Mouse (Mus musculus) v-Abl transformed pro-B cells (cell line): ENCODE measurements around the gene Calu.
"Not testable (repeated sequence)": the region's sequence is repeated elsewhere in the genome, so short reads cannot be mapped to it uniquely, and the experiment has no call there.

Experiments
- in situ Hi-C, 2 experiments: fragments of 400-800 bp; cut with MboI; formaldehyde crosslinking; loops; one replicate each; pipeline ENCODE4 v1.15.1; 2025; ENCODE audit not compliant: unreplicated experiment in 2 of 2

The Calu gene

GRCm38 (mm10) chr6:29362246-29363128, 14.6 kb downstream of the Calu start:
- in situ Hi-C loops: no loop called here

DNA sequence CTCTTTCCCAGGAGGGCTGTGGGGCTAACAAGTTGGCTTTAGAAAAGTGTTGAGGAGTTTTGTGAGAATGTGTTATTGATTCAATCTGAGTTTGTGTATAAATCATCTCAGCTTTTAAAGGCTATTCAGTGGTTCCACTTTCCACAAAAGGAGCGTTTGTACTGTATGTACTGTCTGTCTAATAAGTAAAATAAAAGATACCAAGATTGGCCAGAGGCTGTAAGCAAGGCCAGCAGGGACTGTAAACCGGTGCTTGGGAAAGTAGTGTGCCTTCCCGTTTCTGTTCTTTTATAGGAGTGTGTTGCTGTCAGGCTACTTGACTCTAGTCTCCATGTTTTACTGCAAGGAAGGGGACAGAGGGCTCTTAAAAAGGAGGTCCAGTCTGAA, 15.3 kb downstream of the Calu start:
- in situ Hi-C loops: no loop called here

- in situ Hi-C loops: no loop called here
These were observed 17.4 kb downstream of the Calu start for GRCm38 (mm10) chr6:29365277-29365676.

- in situ Hi-C loops: no loop called here
These were observed 29.5 kb downstream of the Calu start for GRCm38 (mm10) chr6:29377386-29377785.

GRCm38 (mm10) chr6:29378678-29379077, 30.8 kb downstream of the Calu start:
- in situ Hi-C loops: no loop called here

DNA sequence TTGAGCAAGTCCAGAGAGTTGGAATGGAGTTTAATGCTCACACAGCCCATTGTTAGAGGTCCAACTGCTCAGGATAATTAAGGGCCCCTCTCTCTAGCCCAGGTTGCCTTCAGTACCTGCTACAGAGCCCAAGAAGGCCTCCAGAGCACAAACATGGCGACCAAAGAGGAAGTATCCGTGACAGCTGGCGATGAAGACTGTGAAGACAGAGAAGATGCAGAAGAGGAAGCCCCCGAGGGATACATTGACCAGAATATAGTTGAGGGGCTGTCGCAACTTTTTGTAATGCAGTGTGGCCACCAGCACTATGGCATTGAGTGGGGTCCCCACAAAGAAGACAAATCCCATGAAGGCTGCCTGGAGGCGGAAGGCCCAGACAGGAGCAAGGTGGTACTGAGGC, 32.1 kb downstream of the Calu start:
- in situ Hi-C loops: no loop called here

GRCm38 (mm10) chr6:29382442-29382841, 34.6 kb downstream of the Calu start:
- in situ Hi-C loops: no loop called here

DNA sequence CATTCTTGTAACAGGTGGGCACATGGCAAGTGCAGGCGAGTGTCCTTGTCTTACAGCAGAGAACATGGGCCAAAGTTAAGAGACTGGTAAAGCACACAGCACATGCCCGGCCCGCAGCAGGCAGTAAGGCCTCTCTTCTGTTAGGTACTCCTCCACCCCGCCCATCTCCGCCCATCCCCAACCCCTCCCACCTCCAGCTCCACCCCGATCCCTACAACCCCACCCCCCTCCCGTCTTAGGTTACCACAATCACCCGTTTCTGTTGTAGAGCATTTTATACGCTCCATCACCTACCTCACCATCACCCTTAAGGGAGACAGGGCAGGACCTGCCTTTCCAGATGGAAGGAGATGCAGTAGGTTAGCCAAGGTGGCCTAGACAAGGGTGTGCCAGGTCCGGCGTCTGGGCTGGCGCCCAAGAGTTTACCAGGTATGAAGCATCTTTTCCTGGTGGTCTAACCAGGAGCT, 40.2 kb downstream of the Calu start, which contains the start of gene Opn1sw:
TSS of gene Opn1sw (minus strand) at position 417 of the 467 bp plus-strand sequence.
- in situ Hi-C loops: no loop called here

- in situ Hi-C loops: no loop called here
These were observed 40.8 kb downstream of the Calu start for GRCm38 (mm10) chr6:29388606-29389080.

- in situ Hi-C loops: no loop called here
These were observed 41.6 kb downstream of the Calu start for GRCm38 (mm10) chr6:29389425-29389824.

DNA sequence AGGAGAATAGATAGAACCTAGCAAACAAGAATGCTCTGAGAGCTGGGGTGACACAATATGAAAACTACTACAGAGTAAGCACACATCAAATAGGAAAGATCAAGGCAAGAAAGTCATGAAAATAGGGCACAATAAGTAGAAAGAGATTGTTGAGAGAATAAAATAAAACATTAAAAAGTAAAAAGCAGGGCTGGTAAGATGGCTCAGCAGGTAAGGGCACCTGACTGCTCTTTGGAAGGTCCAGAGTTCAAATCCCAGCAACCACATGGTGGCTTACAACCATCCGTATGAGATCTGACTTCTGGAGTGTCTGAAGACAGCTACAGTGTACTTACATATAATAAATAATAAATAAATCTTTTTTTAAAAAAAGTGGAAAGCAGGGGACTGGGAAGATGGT, 42.6 kb downstream of the Calu start:
- in situ Hi-C loops: not testable (repeated sequence)

DNA sequence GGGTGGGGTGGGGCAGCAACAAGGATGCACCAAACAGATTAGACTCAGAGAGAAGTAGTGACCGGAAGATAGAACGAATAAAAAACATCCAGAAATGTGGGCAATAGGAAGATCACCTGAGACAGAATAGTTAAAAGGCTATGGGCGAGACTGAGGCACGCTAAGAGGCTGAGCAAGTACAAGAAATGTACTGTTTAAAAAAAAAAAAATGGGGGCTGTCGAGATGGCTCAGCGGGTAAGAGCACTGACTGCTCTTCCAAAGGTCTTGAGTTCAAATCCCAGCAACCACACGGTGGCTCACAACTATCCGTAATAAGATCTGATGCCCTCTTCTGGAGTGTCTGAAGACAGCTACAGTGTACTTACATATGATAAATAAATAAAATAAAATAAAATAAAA, 43.4 kb downstream of the Calu start:
- in situ Hi-C loops: not testable (repeated sequence)

GRCm38 (mm10) chr6:29391802-29392201, 43.9 kb downstream of the Calu start:
- in situ Hi-C loops: no loop called here

DNA sequence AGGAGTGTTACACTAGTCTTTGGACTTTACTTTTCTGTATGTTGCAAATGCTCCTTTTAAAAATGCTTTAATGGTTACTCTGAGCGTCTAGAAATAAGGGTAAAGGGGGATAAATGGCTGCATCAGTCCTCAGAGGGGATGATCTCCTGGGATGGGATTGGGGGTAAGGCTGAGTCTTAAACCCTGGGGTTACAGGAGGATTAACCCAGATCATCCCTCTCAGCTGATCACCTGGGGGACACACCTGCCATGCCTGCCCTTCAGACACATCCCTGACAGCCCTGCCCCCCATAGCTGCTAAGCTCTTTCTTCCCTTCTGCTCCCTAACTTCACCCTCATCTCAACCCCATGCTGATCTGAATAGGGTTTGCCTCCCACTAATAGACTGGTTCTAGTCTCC, 46.4 kb downstream of the Calu start:
- in situ Hi-C loops: no loop called here

- in situ Hi-C loops: no loop called here
These were observed 48.2 kb downstream of the Calu start, which contains the start of gene Ccdc136 for GRCm38 (mm10) chr6:29395910-29396713. Ccdc136 (plus strand) TSS chr6:29396309.

DNA sequence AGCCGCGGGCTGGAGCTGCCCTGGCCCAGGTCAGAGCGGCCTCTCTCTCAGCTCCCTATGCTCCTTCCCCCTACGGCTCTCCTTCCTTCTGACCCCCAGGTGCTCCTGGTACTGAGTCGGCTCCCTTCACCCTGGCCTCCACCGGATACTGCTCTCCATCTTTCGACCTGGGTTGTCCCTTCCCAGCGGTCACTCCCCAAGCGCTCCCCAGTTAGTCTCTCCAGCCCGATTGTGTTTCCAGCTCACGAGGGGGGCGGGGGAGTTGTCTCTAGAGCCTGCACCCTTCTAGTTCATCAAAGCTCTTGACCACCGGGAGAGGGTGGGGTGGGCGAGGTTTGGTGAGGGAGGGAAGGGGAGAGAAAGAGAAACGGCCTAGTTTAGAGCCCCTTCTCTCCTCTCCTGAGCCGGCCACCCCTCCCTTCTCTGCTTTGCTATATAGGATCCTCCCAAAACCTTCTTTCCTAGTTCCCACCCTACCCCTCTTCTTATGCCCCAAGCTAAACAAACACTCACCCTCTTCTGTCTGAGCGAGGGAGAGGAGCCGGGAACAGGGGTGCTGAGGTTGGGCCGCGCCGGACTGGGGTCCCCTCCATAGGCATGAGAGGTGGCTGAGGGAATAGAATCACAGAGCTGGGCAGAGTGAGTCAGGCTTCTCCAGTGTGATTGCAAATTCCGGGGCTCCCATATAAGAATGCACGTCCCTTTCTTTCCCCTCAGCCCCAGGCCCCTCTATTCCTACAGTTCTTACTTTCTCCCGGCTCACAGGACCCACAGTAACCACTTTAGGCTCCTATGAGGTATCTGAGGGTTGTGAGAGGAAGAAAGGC, 49.1 kb downstream of the Calu start:
- in situ Hi-C loops: no loop called here

GRCm38 (mm10) chr6:29397575-29397974, 49.7 kb downstream of the Calu start:
- in situ Hi-C loops: no loop called here

GRCm38 (mm10) chr6:29399851-29400250, 52.0 kb downstream of the Calu start:
- in situ Hi-C loops: no loop called here

- in situ Hi-C loops: no loop called here
These were observed 54.9 kb downstream of the Calu start for GRCm38 (mm10) chr6:29402693-29403342.

DNA sequence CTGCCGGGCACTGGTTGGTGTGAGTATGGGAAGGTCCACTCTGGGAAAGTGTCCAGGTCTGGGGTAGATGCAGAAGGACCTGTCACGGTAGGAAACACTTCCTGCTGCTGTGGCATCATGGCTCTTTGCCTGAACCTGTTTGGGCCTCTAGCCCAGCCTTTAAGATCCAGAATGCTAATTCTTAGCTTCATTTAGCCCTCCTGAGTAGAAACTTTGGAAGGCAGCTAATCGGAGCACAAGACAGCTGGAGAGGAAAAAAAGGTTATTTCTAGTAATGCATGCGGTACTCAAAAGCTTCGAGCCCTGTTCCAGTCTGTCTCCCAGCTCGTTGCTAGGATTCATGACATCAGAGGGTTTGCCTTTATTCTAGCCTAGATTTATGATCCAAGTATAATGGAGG, 58.5 kb downstream of the Calu start:
- in situ Hi-C loops: no loop called here
